Mouse (Mus musculus) ovary, adult 18-20 months (tissue): ENCODE results near the gene Hist1h3g.
A peak's percentile ranks its signal among the peaks of the same experiment; 100 is the strongest.
"Not testable (repeated sequence)": the region's sequence is repeated elsewhere in the genome, so short reads cannot be mapped to it uniquely, and the experiment has no call there.

Experiments
- DNase-seq: peaks from one replicate; pipeline ENCODE4 v3.0.0; 2022; ENCODE audit warnings: low spot score, mixed read lengths

Gene Hist1h3g

DNA sequence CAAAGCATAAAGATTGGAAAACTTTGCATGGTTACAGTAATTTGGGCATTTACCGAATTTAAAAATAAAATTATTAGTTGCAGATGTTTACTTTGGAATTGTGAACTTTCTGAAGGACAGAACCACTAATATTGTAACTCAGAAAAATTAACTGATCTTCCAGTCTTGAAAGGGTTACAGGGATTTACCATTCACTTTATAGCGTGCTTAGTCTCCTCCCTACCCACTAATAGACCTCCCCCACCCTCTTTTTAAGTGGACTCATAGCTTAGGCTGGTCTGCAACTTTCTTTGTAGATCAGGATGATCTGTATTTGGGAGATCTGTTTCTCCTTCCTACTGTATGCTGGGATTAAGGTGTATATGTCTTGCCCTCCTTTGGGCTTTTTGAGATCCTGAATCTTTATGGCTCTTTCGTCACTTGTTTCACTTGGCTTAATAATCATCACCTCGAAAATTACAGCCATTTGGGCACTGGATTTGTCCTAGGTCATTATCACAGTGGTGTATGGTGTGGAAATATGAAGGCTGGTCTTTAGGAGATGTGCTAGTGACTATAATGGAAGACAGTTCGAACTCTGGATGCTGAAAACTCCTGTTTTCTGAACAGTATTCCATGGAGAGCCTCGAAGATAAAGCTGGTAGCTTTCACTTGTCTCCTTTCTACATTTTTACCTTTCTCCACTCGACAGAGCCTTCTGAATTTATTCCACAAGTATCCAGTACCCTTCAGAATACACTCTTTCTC is 1.0 kb downstream of the Hist1h3g start:
- DNase-seq = no peak

- no peak for DNase-seq
Measured at GRCm38 (mm10) chr13:23537006-23537710, 1.9 kb downstream of the Hist1h3g start.

GRCm38 (mm10) chr13:23538249-23538648 is 3.0 kb downstream of the Hist1h3g start:
- DNase-seq = no peak

DNA sequence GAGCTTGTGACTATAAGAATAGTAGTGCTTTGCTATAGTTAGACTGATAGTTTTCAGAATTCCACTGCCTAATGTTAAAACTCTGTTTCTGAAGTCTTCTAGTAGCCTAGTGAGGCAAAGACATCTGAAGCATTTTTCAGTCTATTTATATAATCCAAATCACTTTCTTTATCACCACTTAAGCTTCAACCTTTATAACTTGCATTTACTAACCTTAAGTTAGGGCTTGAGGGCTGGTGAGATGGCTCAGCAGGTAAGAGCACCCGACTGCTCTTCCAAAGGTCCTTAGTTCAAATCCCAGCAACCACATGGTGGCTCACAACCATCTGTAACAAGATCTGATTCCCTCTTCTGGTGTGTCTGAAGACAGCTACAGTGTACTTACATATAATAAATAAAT is 4.6 kb downstream of the Hist1h3g start:
- DNase-seq = not testable (repeated sequence)

GRCm38 (mm10) chr13:23541497-23541896 is 6.3 kb downstream of the Hist1h3g start:
- DNase-seq = no peak

DNA sequence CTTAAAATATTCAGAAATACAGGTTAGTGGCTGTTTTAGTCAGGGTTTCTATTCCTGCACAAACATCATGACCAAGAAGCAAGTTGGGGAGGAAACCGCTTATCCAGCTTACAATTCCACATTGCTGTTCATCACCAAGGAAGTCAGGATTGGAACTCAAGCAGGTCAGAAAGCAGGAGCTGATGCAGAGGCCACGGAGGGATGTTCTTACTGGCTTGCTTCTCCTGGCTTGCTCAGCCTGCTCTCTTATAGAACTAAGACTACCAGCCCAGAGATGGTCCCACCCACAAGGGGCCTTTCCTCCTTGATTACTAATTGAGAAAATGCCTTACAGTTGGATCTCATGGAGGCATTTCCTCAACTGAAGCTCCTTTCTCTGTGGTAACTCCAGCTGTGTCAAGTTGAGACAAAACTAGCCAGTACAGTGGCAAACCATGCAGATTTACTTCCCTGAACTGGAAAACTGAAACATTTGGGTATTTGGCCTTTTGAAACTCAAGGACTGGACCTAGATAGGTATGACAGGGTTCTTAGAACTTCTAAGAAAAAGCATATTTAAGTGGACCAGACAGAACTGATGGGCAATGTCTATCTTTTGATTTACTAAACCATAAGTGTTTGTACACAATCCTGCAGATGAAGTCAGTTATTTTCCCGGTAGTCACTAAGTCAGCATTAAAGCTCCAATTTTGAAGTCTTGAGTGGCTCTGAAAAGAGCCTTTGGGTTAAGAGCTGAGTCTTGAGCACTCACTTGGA is 7.2 kb downstream of the Hist1h3g start:
- DNase-seq = not testable (repeated sequence)

- peak; percentile 73 for DNase-seq
Measured at GRCm38 (mm10) chr13:23542999-23543607, 7.9 kb downstream of the Hist1h3g start, which contains the start of gene Hist1h2bh. Hist1h2bh (minus strand) TSS chr13:23543392.

GRCm38 (mm10) chr13:23543965-23544786 is 9.0 kb downstream of the Hist1h3g start, which contains the start of gene Hist1h3f:
Hist1h3f (plus strand) TSS chr13:23544052.
- peak; percentile 55 for DNase-seq

GRCm38 (mm10) chr13:23544787-23545120 is 9.5 kb downstream of the Hist1h3g start:
- DNase-seq = not testable (repeated sequence)

- DNase-seq = no peak
Measured at GRCm38 (mm10) chr13:23546694-23547093, 11.5 kb downstream of the Hist1h3g start.

DNA sequence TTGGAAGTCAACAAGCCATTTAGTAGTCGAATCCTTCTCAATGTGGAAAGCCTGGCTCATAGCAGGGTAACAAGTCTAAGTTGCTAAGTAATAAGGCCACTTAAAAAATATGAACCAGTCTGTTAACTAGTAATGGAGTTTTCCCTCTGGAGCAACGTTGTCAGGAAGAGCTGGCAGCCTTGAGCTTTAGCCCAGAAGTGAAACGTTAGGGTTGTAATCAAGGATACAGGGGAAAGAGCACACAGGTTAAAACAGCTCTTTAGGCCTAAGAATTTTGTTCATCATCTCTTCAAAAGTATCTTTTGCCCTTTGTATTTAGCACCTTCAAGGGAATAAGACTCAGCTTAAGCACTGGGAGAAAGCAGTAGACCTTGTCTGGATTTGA is 15.5 kb downstream of the Hist1h3g start:
- DNase-seq = no peak

DNA sequence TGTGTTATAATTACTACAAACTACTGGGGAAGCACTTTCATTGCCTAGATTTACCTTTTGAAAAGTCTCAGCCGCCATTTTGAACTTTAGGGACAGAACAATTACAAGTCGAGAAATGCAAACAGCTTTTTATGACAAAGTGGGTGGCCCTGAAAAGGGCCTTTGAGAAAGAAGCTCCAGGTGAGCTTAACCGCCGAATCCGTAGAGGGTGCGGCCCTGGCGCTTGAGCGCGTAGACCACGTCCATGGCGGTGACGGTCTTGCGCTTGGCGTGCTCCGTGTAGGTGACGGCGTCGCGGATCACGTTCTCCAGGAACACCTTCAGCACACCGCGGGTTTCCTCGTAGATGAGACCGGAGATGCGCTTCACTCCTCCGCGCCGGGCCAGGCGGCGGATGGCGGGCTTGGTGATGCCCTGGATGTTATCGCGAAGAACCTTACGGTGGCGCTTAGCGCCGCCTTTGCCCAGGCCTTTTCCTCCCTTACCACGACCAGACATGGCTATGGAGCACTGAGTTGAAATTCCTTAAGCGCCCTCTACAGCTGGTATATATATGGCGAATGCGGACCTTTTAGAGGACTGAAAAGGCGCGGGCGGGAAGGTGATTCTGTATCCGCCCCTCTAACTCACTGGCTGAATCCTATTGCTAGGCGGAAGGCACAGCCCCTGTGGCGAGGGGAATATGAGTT is 16.1 kb downstream of the Hist1h3g start, which contains the start of gene Hist1h4f:
Gene Hist1h4f, minus strand, starts transcription at position 503 of the 689 bp plus-strand sequence.
- DNase-seq = peak; percentile 82

DNA sequence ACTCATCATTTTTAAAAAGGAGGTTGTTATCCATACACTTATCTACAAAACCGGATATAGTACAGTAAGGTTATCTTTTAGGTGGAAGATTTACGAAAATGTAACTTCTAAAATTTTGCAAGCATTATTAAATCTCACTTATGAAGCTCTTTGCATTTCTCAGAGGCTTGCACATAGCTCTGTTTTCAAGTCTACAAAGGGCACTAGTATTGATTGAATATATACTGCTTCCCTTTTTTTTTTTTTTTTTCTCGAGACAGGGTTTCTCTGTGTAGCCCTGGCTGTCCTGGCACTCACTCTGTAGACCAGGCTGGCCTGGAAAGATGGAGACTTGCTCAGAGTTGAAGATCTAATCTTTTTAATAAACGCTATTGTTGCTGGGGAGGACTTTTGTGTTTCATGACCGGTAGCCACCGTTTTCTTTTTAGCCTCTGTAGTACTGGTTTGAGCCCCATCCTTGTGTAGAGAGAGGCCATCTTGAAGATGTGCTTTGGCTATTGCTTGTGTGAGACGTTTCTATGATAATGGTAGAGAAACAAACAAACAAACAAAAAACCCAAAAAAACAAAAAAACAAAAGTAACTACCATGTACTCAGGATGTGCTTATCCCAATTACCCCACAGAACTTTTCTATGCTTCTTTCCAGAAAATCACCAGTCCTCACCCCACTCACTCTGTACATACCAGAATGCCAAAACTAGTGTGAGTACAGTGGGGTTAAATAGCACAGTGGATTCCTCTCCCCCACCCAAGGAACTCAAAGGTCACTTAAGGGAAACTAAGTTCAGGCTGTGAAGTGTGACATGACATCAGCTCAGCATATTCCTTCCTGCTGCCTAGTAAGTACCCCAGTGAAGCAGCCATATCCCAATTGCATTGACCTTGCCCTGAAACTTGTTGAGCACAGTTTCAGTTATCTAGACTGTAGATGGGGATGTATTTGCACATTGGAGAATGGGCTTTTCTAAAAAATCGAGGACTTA is 17.0 kb downstream of the Hist1h3g start:
- DNase-seq = no peak

DNA sequence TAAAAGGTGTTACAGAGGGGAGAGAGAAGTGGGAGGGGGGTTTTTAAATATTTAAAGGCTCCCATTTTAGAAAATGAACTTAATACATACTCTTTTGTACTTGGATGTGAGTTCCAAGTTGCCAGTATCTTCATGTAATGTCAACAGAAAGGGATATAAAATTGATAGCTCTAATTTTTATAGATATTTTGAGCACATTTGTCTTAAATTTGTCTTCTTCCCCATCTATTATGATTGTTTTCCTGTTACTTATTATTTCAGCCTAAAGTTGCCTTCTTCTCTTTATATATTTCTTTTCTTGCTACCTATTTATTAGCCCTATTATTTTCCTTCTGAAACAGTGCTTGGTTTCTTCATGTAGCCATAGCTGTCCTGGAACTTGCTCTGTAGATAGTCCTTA is 17.7 kb downstream of the Hist1h3g start, which contains the start of gene Hist1h1d:
Gene Hist1h1d, plus strand, starts transcription at position 301 of the 400 bp plus-strand sequence.
- no peak for DNase-seq

DNA sequence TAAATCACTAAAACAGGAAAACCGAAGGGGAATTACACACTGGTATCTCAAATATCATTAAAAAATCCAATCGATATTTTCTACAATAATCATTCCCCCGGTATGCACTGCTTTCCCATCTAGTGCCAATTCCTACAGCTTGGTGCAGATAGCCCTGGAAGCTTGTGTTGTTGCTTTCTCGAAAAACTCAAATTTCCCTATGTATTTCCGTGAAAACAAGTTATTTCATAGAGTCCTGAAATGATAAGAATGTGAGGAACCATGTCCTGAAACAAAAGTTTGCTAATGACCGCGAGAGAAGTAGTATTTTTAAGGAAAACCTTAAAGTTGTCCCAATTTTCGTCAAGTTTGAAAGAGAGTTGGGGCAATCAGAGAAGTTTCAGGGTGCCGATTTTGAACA is 19.2 kb downstream of the Hist1h3g start:
- DNase-seq = no peak

DNA sequence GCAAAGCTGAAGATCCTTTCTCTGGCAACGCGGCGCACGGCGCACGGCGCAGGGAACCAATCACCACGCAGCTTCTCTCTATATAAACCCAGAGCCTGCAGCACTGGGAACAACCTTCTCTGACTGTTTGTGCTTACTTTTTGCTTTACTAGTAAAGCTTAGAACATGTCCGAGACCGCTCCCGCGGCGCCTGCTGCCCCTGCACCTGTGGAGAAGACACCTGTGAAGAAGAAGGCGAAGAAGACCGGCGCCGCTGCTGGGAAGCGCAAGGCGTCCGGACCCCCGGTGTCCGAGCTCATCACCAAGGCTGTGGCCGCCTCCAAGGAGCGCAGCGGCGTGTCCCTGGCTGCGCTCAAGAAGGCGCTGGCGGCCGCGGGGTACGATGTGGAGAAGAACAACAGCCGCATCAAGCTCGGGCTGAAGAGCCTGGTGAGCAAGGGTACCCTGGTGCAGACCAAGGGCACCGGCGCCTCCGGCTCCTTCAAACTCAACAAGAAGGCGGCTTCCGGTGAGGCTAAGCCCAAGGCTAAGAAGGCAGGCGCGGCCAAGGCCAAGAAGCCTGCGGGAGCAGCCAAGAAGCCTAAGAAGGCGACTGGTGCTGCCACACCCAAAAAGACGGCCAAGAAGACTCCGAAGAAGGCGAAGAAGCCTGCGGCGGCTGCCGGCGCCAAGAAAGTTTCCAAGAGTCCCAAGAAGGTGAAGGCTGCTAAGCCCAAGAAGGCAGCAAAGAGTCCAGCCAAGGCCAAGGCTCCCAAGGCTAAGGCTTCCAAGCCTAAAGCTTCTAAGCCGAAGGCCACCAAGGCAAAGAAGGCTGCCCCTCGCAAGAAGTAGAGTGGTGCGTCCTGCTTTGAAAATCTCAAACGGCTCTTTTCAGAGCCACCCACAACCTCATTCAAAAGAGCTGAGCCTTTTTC is 20.0 kb downstream of the Hist1h3g start:
- DNase-seq = peak; percentile 72

DNA sequence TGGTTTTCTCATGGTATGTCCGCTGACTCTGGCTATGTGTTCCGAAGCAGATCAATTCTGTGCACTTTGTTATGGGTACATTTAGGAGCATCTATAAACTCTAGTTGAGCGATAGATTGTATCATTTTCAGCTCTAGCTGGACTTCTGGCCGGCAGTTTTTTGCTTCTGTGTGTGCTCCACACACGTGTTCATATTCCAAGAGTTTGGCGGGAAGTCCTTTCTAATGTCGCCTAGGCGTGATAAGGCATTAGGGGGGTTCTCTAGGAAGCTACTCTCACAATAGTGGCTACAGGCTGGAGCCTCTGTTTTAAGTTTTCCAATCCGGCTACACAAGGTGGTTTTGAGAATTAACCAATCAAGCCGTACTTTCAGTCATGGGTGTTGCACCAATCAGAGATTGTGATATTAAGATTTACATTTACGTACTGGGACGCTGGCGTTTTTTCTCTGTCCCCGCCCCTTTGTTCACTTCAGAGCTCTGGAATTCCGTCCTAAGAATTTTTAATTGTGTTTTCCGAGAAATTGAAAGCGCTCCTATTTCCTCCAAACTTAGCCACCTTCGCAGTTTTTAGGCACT is 20.7 kb downstream of the Hist1h3g start:
- peak; percentile 56 for DNase-seq

GRCm38 (mm10) chr13:23556906-23557305 is 21.7 kb downstream of the Hist1h3g start:
- DNase-seq = no peak
